Mouse (Mus musculus) adrenal gland, adult 10 weeks (tissue): ENCODE data around the gene Agr3. TPM values are rescaled to one million over a fixed set of nuclear protein-coding genes. Genes with fewer than 3 reads are reported as not detected.

Experiments used
- polyA plus RNA-seq: library from polyadenylated mRNA; stranded (reverse); fragments of 350-450 nt; fragmentation: Illumina TruSeq; extraction: RNeasy Lipid Tissue Mini Kit (QIAGEN cat#74804); gene quantifications from one replicate; pipeline ENCODE4 v1.2.3, GENCODE M21; 2014; ENCODE audit warnings: low read depth, low replicate concordance

Agr3 gene
- not detected for polyA plus RNA-seq

GRCm38 (mm10) chr12:35925402-35925801 lies at the start of gene Agr3:
Agr3 (plus strand) TSS chr12:35925620.

GRCm38 (mm10) chr12:35992711-35993110 lies 67.3 kb downstream of the Agr3 start, which contains the start of gene Agr2:
Agr2 (plus strand) TSS chr12:35992907.

Other genes starting within 250 kb of the Agr3 start
- not detected for gene Agr2, start 67.3 kb downstream of the Agr3 start, polyA plus RNA-seq
- gene Tspan13, start 116.9 kb downstream of the Agr3 start, polyA plus RNA-seq, result 42.5 TPM
- gene Ankmy2, start 231.5 kb downstream of the Agr3 start, polyA plus RNA-seq, result 54.1 TPM
- 19.3 TPM for gene Bzw2, start 232.5 kb downstream of the Agr3 start, polyA plus RNA-seq